Mouse (Mus musculus): ENCODE results near the gene Hist1h2bf. TPM values are rescaled to one million over a fixed set of nuclear protein-coding genes. Genes with fewer than 3 reads are reported as not detected.
"Not testable (repeated sequence)": the region's sequence is repeated elsewhere in the genome, so short reads cannot be mapped to it uniquely, and the experiment has no call there.

Gene Hist1h2bf
- polyA plus RNA-seq, 1 experiment from 2014 or later, result 4.1 TPM

DNA sequence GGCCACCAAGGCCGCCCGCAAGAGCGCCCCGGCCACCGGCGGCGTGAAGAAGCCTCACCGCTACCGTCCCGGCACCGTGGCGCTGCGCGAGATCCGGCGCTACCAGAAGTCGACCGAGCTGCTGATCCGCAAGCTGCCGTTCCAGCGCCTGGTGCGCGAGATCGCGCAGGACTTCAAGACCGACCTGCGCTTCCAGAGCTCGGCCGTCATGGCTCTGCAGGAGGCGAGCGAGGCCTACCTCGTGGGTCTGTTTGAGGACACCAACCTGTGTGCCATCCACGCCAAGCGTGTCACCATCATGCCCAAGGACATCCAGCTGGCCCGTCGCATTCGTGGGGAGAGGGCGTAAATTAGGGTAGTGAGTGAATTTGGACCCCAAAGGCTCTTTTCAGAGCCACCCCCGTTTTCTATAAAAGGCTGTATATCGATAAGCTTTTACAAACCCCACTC lies 1.9 kb upstream of the Hist1h2bf start:
- not testable (repeated sequence) for H3K36me3 ChIP-seq (ENCODE audit: control insufficient read depth, insufficient read depth, low read length); ATAC-seq (ENCODE audit: low read depth); H3K27me3 ChIP-seq (replicated peaks; ENCODE audit: control insufficient read depth, insufficient read depth, low read length); H3K9me3 ChIP-seq (ENCODE audit: control insufficient read depth, low read length); DNase-seq (ENCODE audit: low spot score)
- Histone ChIP-seq H3K4me2 (ENCODE audit: low read depth, low read length) (peak overlapping the region; percentile 63), H3K4me3 (ENCODE audit: low read depth, low read length) (peak overlapping the region; percentile 43), H3K27ac (replicated peaks; ENCODE audit: low read depth, low read length) (peak overlapping the region; percentile 91), H3K4me1 (ENCODE audit: control insufficient read depth, insufficient read depth, low read length) (peaks cover 12% of the 10 kb centered on the region), H3K9ac (ENCODE audit: low read depth, low read length) (peak overlapping the region; percentile 72)
- WGBS, result under 1% methylated on average over 8 of the region's 40 CpGs

GRCm38 (mm10) chr13:23575271-23575851 lies 1.4 kb upstream of the Hist1h2bf start, which contains the start of gene Hist1h3d:
Gene Hist1h3d, plus strand, starts transcription at chr13:23575763.
- WGBS, result under 1% methylated on average over 18 of the region's 18 CpGs
- Histone ChIP-seq H3K9ac (ENCODE audit: low read depth, low read length) (peak within 1 kb of the TSS; percentile 72), H3K4me1 (ENCODE audit: control insufficient read depth, insufficient read depth, low read length) (peaks cover 11% of the 10 kb centered on the region), H3K27me3 (replicated peaks; ENCODE audit: control insufficient read depth, insufficient read depth, low read length) (no peaks in the 10 kb centered on the region), H3K4me2 (ENCODE audit: low read depth, low read length) (peak within 1 kb of the TSS; percentile 63), H3K36me3 (ENCODE audit: control insufficient read depth, insufficient read depth, low read length) (no peaks in the 10 kb centered on the region), H3K4me3 (ENCODE audit: low read depth, low read length) (peak within 1 kb of the TSS; percentile 43), H3K9me3 (ENCODE audit: control insufficient read depth, low read length) (no peaks in the 10 kb centered on the region), H3K27ac (replicated peaks; ENCODE audit: low read depth, low read length) (peak within 1 kb of the TSS; percentile 91)
- DNase-seq (ENCODE audit: low spot score) (peak; percentile 96), ATAC-seq (ENCODE audit: low read depth) (peak; percentile 59)

DNA sequence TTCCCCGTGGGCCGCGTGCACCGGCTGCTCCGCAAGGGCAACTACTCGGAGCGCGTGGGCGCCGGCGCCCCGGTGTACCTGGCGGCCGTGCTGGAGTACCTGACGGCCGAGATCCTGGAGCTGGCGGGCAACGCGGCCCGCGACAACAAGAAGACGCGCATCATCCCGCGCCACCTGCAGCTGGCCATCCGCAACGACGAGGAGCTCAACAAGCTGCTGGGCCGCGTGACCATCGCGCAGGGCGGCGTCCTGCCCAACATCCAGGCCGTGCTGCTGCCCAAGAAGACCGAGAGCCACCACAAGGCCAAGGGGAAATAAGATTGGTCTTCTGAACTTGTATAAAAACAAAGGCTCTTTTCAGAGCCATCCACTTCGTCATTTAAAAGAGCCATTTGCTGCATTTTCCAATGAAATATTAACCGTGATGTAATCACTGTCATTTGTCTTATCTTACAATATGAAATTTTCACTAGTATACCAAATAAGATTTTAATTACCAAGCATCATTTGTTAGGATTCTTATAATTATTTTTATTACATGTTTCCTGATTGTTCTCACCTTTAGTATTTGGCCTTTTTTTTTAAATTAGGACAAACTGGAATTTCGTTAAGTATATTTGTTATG lies 662 bp upstream of the Hist1h2bf start:
- H3K4me2 ChIP-seq (ENCODE audit: low read depth, low read length), result peak overlapping the region; percentile 75
- not testable (repeated sequence) for H3K27me3 ChIP-seq (replicated peaks; ENCODE audit: control insufficient read depth, insufficient read depth, low read length); H3K36me3 ChIP-seq (ENCODE audit: control insufficient read depth, insufficient read depth, low read length); H3K9me3 ChIP-seq (ENCODE audit: control insufficient read depth, low read length); DNase-seq (ENCODE audit: low spot score); ATAC-seq (ENCODE audit: low read depth)
- H3K9ac ChIP-seq (ENCODE audit: low read depth, low read length), result peak overlapping the region; percentile 60
- H3K4me3 ChIP-seq (ENCODE audit: low read depth, low read length), result peak overlapping the region; percentile 43
- H3K27ac ChIP-seq (replicated peaks; ENCODE audit: low read depth, low read length), result peak overlapping the region; percentile 95
- under 1% methylated on average over 5 of the region's 39 CpGs for WGBS
- peaks cover 16% of the 10 kb centered on the region for H3K4me1 ChIP-seq (ENCODE audit: control insufficient read depth, insufficient read depth, low read length)

DNA sequence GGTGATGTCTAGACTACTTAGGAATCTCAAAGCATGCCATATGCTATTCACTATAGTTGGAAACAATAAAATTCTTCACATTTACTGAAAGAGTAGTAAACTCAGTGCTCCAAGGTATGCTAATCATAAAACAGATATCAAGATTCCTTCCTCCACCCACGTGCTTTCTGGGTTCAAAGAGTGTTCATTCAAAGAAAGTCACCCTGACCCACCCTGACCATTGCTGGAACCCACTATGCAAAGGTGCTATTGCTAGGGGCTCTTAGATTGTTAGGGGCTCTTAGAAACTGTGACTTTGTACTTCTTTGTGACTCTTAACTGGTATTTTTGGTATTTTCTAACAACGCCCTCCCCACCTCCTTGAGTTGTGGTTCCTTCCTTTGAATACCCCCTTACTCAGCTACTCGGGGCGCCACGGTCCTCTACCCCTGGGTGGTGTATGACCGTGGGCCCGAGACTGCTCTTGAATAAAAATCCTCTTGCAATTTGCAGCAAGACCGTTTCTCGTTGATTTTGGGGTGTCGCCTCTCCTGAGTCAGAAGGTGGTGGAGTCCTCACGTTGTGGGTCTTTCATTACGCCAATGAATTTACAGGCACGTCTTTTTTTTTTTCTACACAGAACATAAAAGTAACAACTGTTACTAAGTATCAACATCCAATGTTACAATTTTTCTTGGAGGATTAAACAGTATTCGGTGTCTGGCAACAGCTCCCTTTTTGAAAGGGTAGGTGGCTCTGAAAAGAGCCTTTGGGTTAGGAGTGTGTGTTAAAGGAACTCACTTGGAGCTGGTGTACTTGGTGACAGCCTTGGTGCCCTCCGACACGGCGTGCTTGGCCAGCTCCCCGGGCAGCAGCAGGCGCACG lies 730 bp downstream of the Hist1h2bf start:
- WGBS, result 9% methylated on average over 16 of the region's 20 CpGs
- DNase-seq (ENCODE audit: low spot score); H3K36me3 ChIP-seq (ENCODE audit: control insufficient read depth, insufficient read depth, low read length); H3K9me3 ChIP-seq (ENCODE audit: control insufficient read depth, low read length); ATAC-seq (ENCODE audit: low read depth); H3K27me3 ChIP-seq (replicated peaks; ENCODE audit: control insufficient read depth, insufficient read depth, low read length): not testable (repeated sequence)
- Histone ChIP-seq H3K4me1 (ENCODE audit: control insufficient read depth, insufficient read depth, low read length) (peaks cover 16% of the 10 kb centered on the region), H3K27ac (replicated peaks; ENCODE audit: low read depth, low read length) (peak overlapping the region; percentile 95), H3K4me2 (ENCODE audit: low read depth, low read length) (peak overlapping the region; percentile 75), H3K4me3 (ENCODE audit: low read depth, low read length) (peak overlapping the region; percentile 52), H3K9ac (ENCODE audit: low read depth, low read length) (peak overlapping the region; percentile 76)

- no peaks in the 10 kb centered on the region for H3K27me3 ChIP-seq (replicated peaks; ENCODE audit: control insufficient read depth, insufficient read depth, low read length)
- peak overlapping the region; percentile 76 for H3K9ac ChIP-seq (ENCODE audit: low read depth, low read length)
- H3K9me3 ChIP-seq (ENCODE audit: control insufficient read depth, low read length), result no peaks in the 10 kb centered on the region
- H3K4me1 ChIP-seq (ENCODE audit: control insufficient read depth, insufficient read depth, low read length), result peaks cover 16% of the 10 kb centered on the region
- peak overlapping the region; percentile 95 for H3K27ac ChIP-seq (replicated peaks; ENCODE audit: low read depth, low read length)
- no peak for DNase-seq (ENCODE audit: low spot score)
- H3K4me3 ChIP-seq (ENCODE audit: low read depth, low read length), result peak overlapping the region; percentile 52
- ATAC-seq (ENCODE audit: low read depth), result no peak
- peak overlapping the region; percentile 75 for H3K4me2 ChIP-seq (ENCODE audit: low read depth, low read length)
- H3K36me3 ChIP-seq (ENCODE audit: control insufficient read depth, insufficient read depth, low read length), result no peaks in the 10 kb centered on the region
- WGBS, result 33% methylated on average over 2 of the region's 2 CpGs
Measured at GRCm38 (mm10) chr13:23572218-23573033, 1.6 kb downstream of the Hist1h2bf start.

GRCm38 (mm10) chr13:23571504-23572217 lies 2.3 kb downstream of the Hist1h2bf start:
- not testable (repeated sequence) for H3K4me1 ChIP-seq (ENCODE audit: control insufficient read depth, insufficient read depth, low read length); H3K36me3 ChIP-seq (ENCODE audit: control insufficient read depth, insufficient read depth, low read length); H3K27me3 ChIP-seq (replicated peaks; ENCODE audit: control insufficient read depth, insufficient read depth, low read length); ATAC-seq (ENCODE audit: low read depth); H3K9me3 ChIP-seq (ENCODE audit: control insufficient read depth, low read length)
- peak; percentile 26 for DNase-seq (ENCODE audit: low spot score)
- Histone ChIP-seq H3K4me3 (ENCODE audit: low read depth, low read length) (peak overlapping the region; percentile 52), H3K27ac (replicated peaks; ENCODE audit: low read depth, low read length) (peak overlapping the region; percentile 95), H3K4me2 (ENCODE audit: low read depth, low read length) (peak overlapping the region; percentile 75), H3K9ac (ENCODE audit: low read depth, low read length) (peak overlapping the region; percentile 76)
- WGBS, result under 1% methylated on average over 11 of the region's 34 CpGs

DNA sequence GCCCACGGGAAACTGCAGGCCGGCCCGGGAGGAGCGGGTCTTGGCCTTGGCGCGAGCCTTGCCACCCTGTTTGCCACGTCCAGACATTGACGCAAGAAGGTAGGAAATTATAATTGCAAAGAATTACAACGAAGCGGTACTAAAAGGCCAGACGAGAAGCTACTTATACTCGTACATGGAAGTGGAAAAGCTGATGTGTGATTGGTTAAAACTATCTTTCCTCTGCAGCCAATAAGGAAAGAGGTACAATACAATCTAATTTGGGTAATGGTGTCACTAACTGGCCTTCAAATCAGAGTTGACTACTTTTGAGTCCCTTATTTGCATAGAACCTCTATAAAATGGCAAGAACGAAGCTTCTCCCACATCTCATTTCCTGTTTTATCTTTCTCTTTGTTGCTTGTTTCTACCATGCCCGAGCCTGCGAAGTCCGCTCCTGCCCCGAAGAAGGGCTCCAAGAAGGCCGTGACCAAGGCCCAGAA lies 2.9 kb downstream of the Hist1h2bf start, which contains the start of the genes Hist1h2ae and Hist1h2bg:
Hist1h2ae (minus strand) TSS at position 199 of the 482 bp plus-strand sequence.
Hist1h2bg (plus strand) TSS at position 375 of the 482 bp plus-strand sequence.
- Histone ChIP-seq H3K4me1 (ENCODE audit: control insufficient read depth, insufficient read depth, low read length) (0 out of 2 replicates have a peak, but pooled peaks cover 4% of the 10 kb centered on the region), H3K9ac (ENCODE audit: low read depth, low read length) (peak within 1 kb of the TSS; percentile 76), H3K9me3 (ENCODE audit: control insufficient read depth, low read length) (no peaks in the 10 kb centered on the region), H3K36me3 (ENCODE audit: control insufficient read depth, insufficient read depth, low read length) (no peaks in the 10 kb centered on the region), H3K4me2 (ENCODE audit: low read depth, low read length) (peak within 1 kb of the TSS; percentile 75), H3K27ac (replicated peaks; ENCODE audit: low read depth, low read length) (peak within 1 kb of the TSS; percentile 95), H3K4me3 (ENCODE audit: low read depth, low read length) (peak within 1 kb of the TSS; percentile 52), H3K27me3 (replicated peaks; ENCODE audit: control insufficient read depth, insufficient read depth, low read length) (no peaks in the 10 kb centered on the region)
- DNase-seq (ENCODE audit: low spot score) (peak; percentile 98), ATAC-seq (ENCODE audit: low read depth) (peak; percentile 90)
- under 1% methylated on average over 18 of the region's 18 CpGs for WGBS
